Comparison of ENCODE assay signal across 8 mouse cellular contexts in the genomic region with DNA sequence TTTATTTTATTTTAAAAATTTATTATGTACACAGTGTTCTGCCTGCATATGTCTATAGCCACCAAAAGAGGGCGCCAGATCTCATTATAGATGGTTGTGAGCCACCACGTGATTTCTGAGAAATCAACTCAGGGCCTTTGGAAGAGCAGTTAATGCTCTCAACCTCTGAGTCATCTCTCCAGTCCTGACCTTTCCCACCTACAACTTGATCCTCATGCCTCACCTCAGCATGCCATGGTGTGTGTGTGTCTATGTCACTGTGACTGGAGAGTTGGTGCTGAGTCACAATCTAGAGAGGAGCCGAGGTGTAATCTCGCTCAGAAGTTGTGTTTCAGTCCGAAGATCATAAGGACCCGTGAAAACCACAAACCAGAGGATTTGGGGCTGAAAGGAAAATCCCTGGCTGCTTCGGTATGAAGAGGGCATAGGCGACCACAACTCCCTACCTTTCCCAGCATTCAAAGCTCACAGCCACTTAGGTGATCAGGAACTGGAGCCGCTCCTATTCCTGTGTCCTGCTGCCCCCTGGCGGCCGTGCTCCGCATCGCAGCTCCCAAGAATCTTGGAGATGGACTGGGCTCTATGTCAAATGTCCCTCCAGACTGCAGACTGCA. TPM values are rescaled to one million over a fixed set of nuclear protein-coding genes. Genes with fewer than 3 reads are reported as not detected.
DNase-seq lines count a peak whose midpoint lies in the region; ATAC-seq and TF ChIP-seq lines count a peak whose summit lies in the region.

No protein-coding gene starts in this region.

- 28% methylated on average over 13 of the region's 13 CpGs for WGBS in kidney, embryonic 15.5 days
- WGBS in intestine, embryonic 16.5 days = 28% methylated on average over 13 of the region's 13 CpGs
- WGBS in limb, embryonic 14.5 days = 27% methylated on average over 13 of the region's 13 CpGs
- WGBS in neural tube, embryonic 11.5 days = 26% methylated on average over 13 of the region's 13 CpGs

- H3K4me1 ChIP-seq in kidney, embryonic 15.5 days = no peaks in the 10 kb centered on the region
- H3K4me1 ChIP-seq in intestine, embryonic 16.5 days (ENCODE audit: control insufficient read depth, insufficient read depth, low read length) = no peaks in the 10 kb centered on the region
- no peaks in the 10 kb centered on the region for H3K4me1 ChIP-seq in limb, embryonic 14.5 days (ENCODE audit: control insufficient read depth, insufficient read depth, low read length)
- no peaks in the 10 kb centered on the region for H3K4me1 ChIP-seq in neural tube, embryonic 11.5 days (ENCODE audit: control insufficient read depth, insufficient read depth, low read length)

- no peaks in the 10 kb centered on the region for H3K36me3 ChIP-seq in kidney, embryonic 15.5 days
- H3K36me3 ChIP-seq in intestine, embryonic 16.5 days (ENCODE audit: control insufficient read depth, insufficient read depth, low read length) = no peaks in the 10 kb centered on the region
- no peaks in the 10 kb centered on the region for H3K36me3 ChIP-seq in limb, embryonic 14.5 days (ENCODE audit: control insufficient read depth, insufficient read depth, low read length)
- no peaks in the 10 kb centered on the region for H3K36me3 ChIP-seq in neural tube, embryonic 11.5 days (ENCODE audit: control insufficient read depth, insufficient read depth, low read length)

- H3K9me3 ChIP-seq in kidney, embryonic 15.5 days (replicated peaks) = no peaks in the 10 kb centered on the region
- H3K9me3 ChIP-seq in intestine, embryonic 16.5 days (ENCODE audit: control insufficient read depth, low read length) = no peaks in the 10 kb centered on the region
- no peaks in the 10 kb centered on the region for H3K9me3 ChIP-seq in limb, embryonic 14.5 days (ENCODE audit: control insufficient read depth, low read length)
- no peaks in the 10 kb centered on the region for H3K9me3 ChIP-seq in neural tube, embryonic 11.5 days (ENCODE audit: control insufficient read depth, low read length)

- ATAC-seq in kidney, embryonic 15.5 days (replicated peaks; ENCODE audit: low FRiP score) = no peak
- 0 out of 2 replicates have a peak, but pooled peaks have one; percentile 40 for ATAC-seq in intestine, embryonic 16.5 days
- no peak for ATAC-seq in limb, embryonic 14.5 days (ENCODE audit: low FRiP score, low read depth)
- no peak for ATAC-seq in neural tube, embryonic 11.5 days (ENCODE audit: insufficient read depth, low FRiP score, low TSS enrichment)

- no peak overlapping the region for H3K4me2 ChIP-seq in kidney, embryonic 15.5 days
- no peak overlapping the region for H3K4me2 ChIP-seq in intestine, embryonic 16.5 days (ENCODE audit: low read depth, low read length)
- H3K4me2 ChIP-seq in limb, embryonic 14.5 days (replicated peaks; ENCODE audit: low read depth, low read length, severe bottlenecking) = no peak overlapping the region
- H3K4me2 ChIP-seq in neural tube, embryonic 11.5 days (ENCODE audit: low read depth) = no peak overlapping the region

- TF ChIP-seq POLR2A in limb, embryonic 14.5 days (IDR thresholded peaks at IDR 0.05; ENCODE audit: borderline replicate concordance, extremely low read depth, insufficient read depth, insufficient read length) = no peak

- no peak overlapping the region for H3K27ac ChIP-seq in kidney, embryonic 15.5 days
- H3K27ac ChIP-seq in intestine, embryonic 16.5 days (ENCODE audit: low read length) = no peak overlapping the region
- no peak overlapping the region for H3K27ac ChIP-seq in limb, embryonic 14.5 days (replicated peaks; ENCODE audit: low read depth, low read length)
- no peak overlapping the region for H3K27ac ChIP-seq in neural tube, embryonic 11.5 days (ENCODE audit: low read depth, low read length)

- no peak overlapping the region for H3K4me3 ChIP-seq in kidney, embryonic 15.5 days (replicated peaks)
- H3K4me3 ChIP-seq in intestine, embryonic 16.5 days (ENCODE audit: low read length) = no peak overlapping the region
- H3K4me3 ChIP-seq in limb, embryonic 14.5 days (replicated peaks; ENCODE audit: low read length) = no peak overlapping the region
- H3K4me3 ChIP-seq in neural tube, embryonic 11.5 days (ENCODE audit: low read depth, low read length) = no peak overlapping the region

- no peak overlapping the region for H3K9ac ChIP-seq in kidney, embryonic 15.5 days
- H3K9ac ChIP-seq in intestine, embryonic 16.5 days (ENCODE audit: low read depth, low read length) = no peak overlapping the region
- no peak overlapping the region for H3K9ac ChIP-seq in limb, embryonic 14.5 days (ENCODE audit: low read depth, low read length, severe bottlenecking)
- no peak overlapping the region for H3K9ac ChIP-seq in neural tube, embryonic 11.5 days (ENCODE audit: low read length)

- peak; percentile 77 for DNase-seq in kidney, adult 11 months
- DNase-seq in cerebellum, adult 11-12 months = peak; percentile 60
- DNase-seq in frontal cortex, postnatal 36 days (ENCODE audit: low spot score in 2 of 2) = peak; percentile 87 to 90
- DNase-seq in limb, embryonic 14.5 days (ENCODE audit: low spot score) = peak; percentile 53
- peak; percentile 85 for DNase-seq in neural tube, embryonic 11.5 days (ENCODE audit: low spot score)
- DNase-seq in testis, postnatal 14 days (ENCODE audit: low spot score) = peak; percentile 88

- H3K27me3 ChIP-seq in kidney, embryonic 15.5 days = no peaks in the 10 kb centered on the region
- no peaks in the 10 kb centered on the region for H3K27me3 ChIP-seq in intestine, embryonic 16.5 days (replicated peaks; ENCODE audit: control insufficient read depth, insufficient read depth, low read length)
- no peaks in the 10 kb centered on the region for H3K27me3 ChIP-seq in limb, embryonic 14.5 days (ENCODE audit: control insufficient read depth, insufficient read depth, low read length)
- no peaks in the 10 kb centered on the region for H3K27me3 ChIP-seq in neural tube, embryonic 11.5 days (ENCODE audit: control insufficient read depth, insufficient read depth, low read length)

RNA-seq across cellular contexts. Expression of a gene that starts 18.5 kb away (rescaled TPM):
- polyA plus RNA-seq in kidney, embryonic 15.5 days (2015; fragmentation: Nextera tagmentation; extraction: Ambion mirVana) = 0.13 TPM in 1 of 2 replicates, not detected in the other
- polyA plus RNA-seq in intestine, embryonic 16.5 days (2015; fragmentation: Nextera tagmentation; extraction: Ambion mirVana) = 8.8 and 12.8 TPM in 2 replicates
- polyA plus RNA-seq in limb, embryonic 14.5 days (2012; rRNA removed) = 0.01 and 0.05 TPM in 2 replicates
- polyA plus RNA-seq in limb, embryonic 14.5 days (2014; fragmentation: Nextera tagmentation; extraction: Ambion mirVana) = not detected in 2 replicates
- not detected in 2 replicates for polyA plus RNA-seq in neural tube, embryonic 11.5 days (2014; fragmentation: Nextera tagmentation; extraction: Ambion mirVana)

RNA-seq across cellular contexts. Expression of a gene that starts 39.2 kb away (rescaled TPM):
- polyA plus RNA-seq in kidney, embryonic 15.5 days (2015; fragmentation: Nextera tagmentation; extraction: Ambion mirVana) = 64.5 and 66.1 TPM in 2 replicates
- polyA plus RNA-seq in intestine, embryonic 16.5 days (2015; fragmentation: Nextera tagmentation; extraction: Ambion mirVana) = 238 and 255 TPM in 2 replicates
- 26.0 and 27.2 TPM in 2 replicates for polyA plus RNA-seq in limb, embryonic 14.5 days (2012; rRNA removed)
- 49.3 and 53.9 TPM in 2 replicates for polyA plus RNA-seq in limb, embryonic 14.5 days (2014; fragmentation: Nextera tagmentation; extraction: Ambion mirVana)
- 47.9 and 56.5 TPM in 2 replicates for polyA plus RNA-seq in neural tube, embryonic 11.5 days (2014; fragmentation: Nextera tagmentation; extraction: Ambion mirVana)

RNA-seq across cellular contexts. Expression of a gene that starts 40.3 kb away (rescaled TPM):
- 0.64 and 0.80 TPM in 2 replicates for polyA plus RNA-seq in kidney, embryonic 15.5 days (2015; fragmentation: Nextera tagmentation; extraction: Ambion mirVana)
- polyA plus RNA-seq in intestine, embryonic 16.5 days (2015; fragmentation: Nextera tagmentation; extraction: Ambion mirVana) = 136 and 184 TPM in 2 replicates
- 0.16 and 0.41 TPM in 2 replicates for polyA plus RNA-seq in limb, embryonic 14.5 days (2012; rRNA removed)
- 0.15 and 0.37 TPM in 2 replicates for polyA plus RNA-seq in limb, embryonic 14.5 days (2014; fragmentation: Nextera tagmentation; extraction: Ambion mirVana)
- polyA plus RNA-seq in neural tube, embryonic 11.5 days (2014; fragmentation: Nextera tagmentation; extraction: Ambion mirVana) = 1.3 TPM in 1 of 2 replicates, not detected in the other

Comparison
In these comparisons a context has a peak if more than half of its experiments do, and no peak if none do; other contexts are left out.
1. RNA of a gene that starts 40.3 kb away (polyA plus RNA-seq): 136 to 184 TPM in intestine, embryonic 16.5 days; 1.3 TPM in neural tube, embryonic 11.5 days, 0.64 to 0.80 TPM in kidney, embryonic 15.5 days and 0.15 to 0.41 TPM in limb, embryonic 14.5 days; every median in the first group is over 10 times any median in the second.
2. Peak in every context shown above with its lines, with median percentiles within 50 percentile points of each other: DNase-seq.